Mouse (Mus musculus) intestine, embryonic 16.5 days (tissue): ENCODE measurements around the gene Fto. TPM values are rescaled to one million over a fixed set of nuclear protein-coding genes. Genes with fewer than 3 reads are reported as not detected.

Experiments
- ATAC-seq: fragments of 200-750 bp; cut with Nextera tagmentation; 2 replicates; pipeline ENCODE4 v1.8.0; 2017; ENCODE audit warnings: moderate TSS enrichment, moderate library complexity
- H3K27ac ChIP-seq: fragments of 300-500 bp; sonication (generic); 2 replicates; pipeline ENCODE4 v1.5.1; 2014; ENCODE audit warnings: mild to moderate bottlenecking, low read length
- H3K27me3 ChIP-seq: fragments of 300-500 bp; sonication (generic); replicated peaks from 2 replicates; pipeline ENCODE4 v1.6.1; 2014; ENCODE audit warnings: low read length, control low read depth, mixed read lengths; ENCODE audit not compliant: control insufficient read depth, insufficient read depth
- H3K36me3 ChIP-seq: fragments of 300-500 bp; sonication (generic); 2 replicates; pipeline ENCODE4 v1.6.1; 2014; ENCODE audit warnings: low read length, control low read depth; ENCODE audit not compliant: control insufficient read depth, insufficient read depth
- H3K4me1 ChIP-seq: fragments of 300-500 bp; sonication (generic); 2 replicates; pipeline ENCODE4 v1.6.1; 2014; ENCODE audit warnings: low read length, control low read depth, mixed read lengths; ENCODE audit not compliant: control insufficient read depth, insufficient read depth
- H3K4me2 ChIP-seq: fragments of 300-500 bp; sonication (generic); 2 replicates; pipeline ENCODE4 v1.6.1; 2014; ENCODE audit warnings: low read depth, low read length, control low read depth
- H3K4me3 ChIP-seq: fragments of 300-500 bp; sonication (generic); 2 replicates; pipeline ENCODE4 v1.5.1; 2014; ENCODE audit warnings: mild to moderate bottlenecking, low read length
- H3K9ac ChIP-seq: fragments of 300-500 bp; sonication (generic); 2 replicates; pipeline ENCODE4 v1.6.1; 2014; ENCODE audit warnings: low read depth, low read length
- H3K9me3 ChIP-seq: fragments of 300-500 bp; sonication (generic); 2 replicates; pipeline ENCODE4 v1.6.1; 2016; ENCODE audit warnings: low read length, control low read depth; ENCODE audit not compliant: control insufficient read depth
- WGBS: fragments of 180-500 bp; shearing (Covaris S2); extraction: QIAGEN DNeasy Blood & Tissue Kit; methylation state at CpG from one replicate; pipeline ENCODE4 v1.1.7; 2014; 5-methylcytosine and 5-hydroxymethylcytosine counted together
- polyA plus RNA-seq: library from polyadenylated mRNA; unstranded; fragments of >200 nt; fragmentation: Nextera tagmentation; extraction: Ambion mirVana; gene quantifications from 2 replicates; pipeline ENCODE4 v1.2.1, GENCODE M21; 2015

Gene Fto
- polyA plus RNA-seq, 1 experiment from 2014 or later = 58.1 TPM

- WGBS = 80% methylated on average over 6 of the region's 6 CpGs
Measured at GRCm38 (mm10) chr8:91338389-91339154, 25.2 kb downstream of the Fto start.

GRCm38 (mm10) chr8:91339651-91340050 is 26.3 kb downstream of the Fto start:
- Histone ChIP-seq H3K36me3 (no peaks in the 10 kb centered on the region), H3K27ac (no peak overlapping the region), H3K9ac (no peak overlapping the region), H3K4me1 (peaks cover 6% of the 10 kb centered on the region; the same call in 1 of the 2 replicates), H3K4me2 (no peak overlapping the region), H3K4me3 (no peak overlapping the region), H3K27me3 (no peaks in the 10 kb centered on the region), H3K9me3 (no peaks in the 10 kb centered on the region)
- no peak for ATAC-seq
- 78% methylated on average over 8 of the region's 8 CpGs for WGBS

More at GRCm38 (mm10) chr8:91338389-91339154, 25.2 kb downstream of the Fto start:
- Histone ChIP-seq H3K4me3 (no peak overlapping the region), H3K4me2 (no peak overlapping the region), H3K27me3 (no peaks in the 10 kb centered on the region), H3K4me1 (peaks cover 6% of the 10 kb centered on the region; the same call in 1 of the 2 replicates), H3K27ac (no peak overlapping the region), H3K9ac (no peak overlapping the region), H3K36me3 (no peaks in the 10 kb centered on the region), H3K9me3 (no peaks in the 10 kb centered on the region)
- ATAC-seq = no peak

- Histone ChIP-seq H3K9ac (no peak overlapping the region), H3K4me2 (no peak overlapping the region), H3K27ac (no peak overlapping the region), H3K9me3 (no peaks in the 10 kb centered on the region), H3K36me3 (no peaks in the 10 kb centered on the region), H3K4me1 (peaks cover 6% of the 10 kb centered on the region; the same call in 1 of the 2 replicates), H3K4me3 (no peak overlapping the region), H3K27me3 (no peaks in the 10 kb centered on the region)
- ATAC-seq = no peak
- 48% methylated on average over 1 of the region's 1 CpGs for WGBS
Measured at GRCm38 (mm10) chr8:91340746-91341145, 27.4 kb downstream of the Fto start.

- H3K27me3 ChIP-seq = no peaks in the 10 kb centered on the region
- no peak overlapping the region for H3K4me3 ChIP-seq
- no peaks in the 10 kb centered on the region for H3K9me3 ChIP-seq
- no peak overlapping the region for H3K27ac ChIP-seq
- WGBS = 52% methylated on average over 5 of the region's 5 CpGs
- no peak for ATAC-seq
- peaks cover 9% of the 10 kb centered on the region; the same call in 1 of the 2 replicates for H3K4me1 ChIP-seq
- H3K4me2 ChIP-seq = no peak overlapping the region
- H3K9ac ChIP-seq = no peak overlapping the region
- no peaks in the 10 kb centered on the region for H3K36me3 ChIP-seq
Measured at GRCm38 (mm10) chr8:91342196-91342595, 28.9 kb downstream of the Fto start.

GRCm38 (mm10) chr8:91342798-91343197 is 29.5 kb downstream of the Fto start:
- Histone ChIP-seq H3K36me3 (no peaks in the 10 kb centered on the region), H3K4me2 (no peak overlapping the region), H3K27ac (no peak overlapping the region), H3K4me3 (no peak overlapping the region), H3K9ac (no peak overlapping the region), H3K4me1 (peaks cover 12% of the 10 kb centered on the region; the same call in 1 of the 2 replicates), H3K9me3 (no peaks in the 10 kb centered on the region), H3K27me3 (no peaks in the 10 kb centered on the region)
- WGBS = 82% methylated on average over 5 of the region's 5 CpGs
- ATAC-seq = no peak

GRCm38 (mm10) chr8:91344659-91345058 is 31.3 kb downstream of the Fto start:
- Histone ChIP-seq H3K4me1 (peaks cover 11% of the 10 kb centered on the region; the same call in 1 of the 2 replicates), H3K27me3 (no peaks in the 10 kb centered on the region), H3K9me3 (no peaks in the 10 kb centered on the region), H3K9ac (no peak overlapping the region), H3K4me3 (no peak overlapping the region), H3K4me2 (no peak overlapping the region), H3K27ac (no peak overlapping the region), H3K36me3 (no peaks in the 10 kb centered on the region)
- 88% methylated on average over 11 of the region's 11 CpGs for WGBS
- ATAC-seq = no peak

- 83% methylated on average over 10 of the region's 10 CpGs for WGBS
Measured at GRCm38 (mm10) chr8:91347146-91347545, 33.8 kb downstream of the Fto start.

GRCm38 (mm10) chr8:91347595-91347994 is 34.3 kb downstream of the Fto start:
- no peak for ATAC-seq
- H3K27me3 ChIP-seq = no peaks in the 10 kb centered on the region
- no peak overlapping the region for H3K9ac ChIP-seq
- H3K4me1 ChIP-seq = peaks cover 8% of the 10 kb centered on the region; the same call in 1 of the 2 replicates
- no peak overlapping the region for H3K4me3 ChIP-seq
- H3K4me2 ChIP-seq = no peak overlapping the region
- WGBS = 61% methylated on average over 6 of the region's 6 CpGs
- H3K9me3 ChIP-seq = no peaks in the 10 kb centered on the region
- no peak overlapping the region for H3K27ac ChIP-seq
- no peaks in the 10 kb centered on the region for H3K36me3 ChIP-seq

More at GRCm38 (mm10) chr8:91347146-91347545, 33.8 kb downstream of the Fto start:
- Histone ChIP-seq H3K27ac (no peak overlapping the region), H3K27me3 (no peaks in the 10 kb centered on the region), H3K4me1 (peaks cover 10% of the 10 kb centered on the region; the same call in 1 of the 2 replicates), H3K4me2 (no peak overlapping the region), H3K4me3 (no peak overlapping the region), H3K36me3 (no peaks in the 10 kb centered on the region), H3K9ac (no peak overlapping the region), H3K9me3 (no peaks in the 10 kb centered on the region)
- no peak for ATAC-seq

GRCm38 (mm10) chr8:91349816-91350215 is 36.5 kb downstream of the Fto start:
- 90% methylated on average over 7 of the region's 7 CpGs for WGBS
- no peak for ATAC-seq
- H3K9me3 ChIP-seq = no peaks in the 10 kb centered on the region

More at GRCm38 (mm10) chr8:91349816-91350215, 36.5 kb downstream of the Fto start:
- no peak overlapping the region for H3K9ac ChIP-seq
- H3K4me1 ChIP-seq = peaks cover 8% of the 10 kb centered on the region; the same call in 1 of the 2 replicates
- no peaks in the 10 kb centered on the region for H3K36me3 ChIP-seq
- no peak overlapping the region for H3K4me2 ChIP-seq
- no peak overlapping the region for H3K27ac ChIP-seq
- no peaks in the 10 kb centered on the region for H3K27me3 ChIP-seq
- H3K4me3 ChIP-seq = no peak overlapping the region
